Mouse (Mus musculus) ovary, adult 18-20 months (tissue): Measurements from ENCODE around the gene Gm20696.

Experiments
- DNase-seq: peaks from one replicate; pipeline ENCODE4 v3.0.0; 2022; ENCODE audit warnings: low spot score, mixed read lengths

The Gm20696 gene

DNA sequence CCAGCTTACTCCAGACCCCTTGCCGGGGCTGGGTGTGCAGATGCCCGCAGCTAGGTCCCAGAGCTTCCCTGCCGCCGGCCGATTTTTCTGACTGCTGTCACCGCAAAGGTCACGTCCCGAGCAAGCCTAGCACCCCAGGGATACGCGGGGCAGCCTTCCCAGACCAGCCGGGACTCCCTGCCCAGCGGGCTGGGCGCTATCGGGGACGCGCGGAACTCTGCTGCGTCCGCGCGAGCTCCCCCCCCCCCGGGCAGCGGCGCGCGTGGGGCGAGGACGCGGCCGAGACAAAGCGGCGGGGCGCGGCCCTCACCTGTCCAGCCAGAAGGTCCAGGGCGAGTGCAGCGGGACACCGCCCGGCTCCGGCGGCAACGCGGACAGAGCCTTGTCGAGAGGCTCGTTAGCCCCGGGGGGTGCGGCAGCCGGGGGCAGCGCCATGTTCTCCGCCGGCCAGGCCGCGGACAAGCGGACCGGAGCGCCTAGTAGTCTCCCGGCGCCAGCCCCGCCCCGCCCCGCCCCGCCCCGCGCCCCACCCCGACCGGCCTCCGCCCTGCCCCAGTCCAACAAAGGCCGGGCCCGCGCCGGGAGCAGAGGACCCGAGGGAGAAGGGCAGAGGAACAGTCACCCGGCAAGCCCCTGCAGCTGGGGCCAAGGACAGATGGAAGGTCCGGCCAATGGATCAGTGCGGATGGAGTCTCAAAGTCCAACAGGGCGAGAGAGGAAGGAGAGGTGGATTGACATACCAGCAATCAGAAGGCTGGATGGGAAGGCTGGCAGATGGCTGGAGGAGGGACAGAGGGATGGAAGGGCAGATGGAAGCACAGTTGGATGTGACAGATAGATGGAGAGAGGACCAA, at the start of gene Gm20696, which contains the start of gene Eif4e3:
Gene Gm20696, minus strand, starts transcription at position 480 of the 854 bp plus-strand sequence.
Gene Eif4e3, minus strand, starts transcription at position 454 of the 854 bp plus-strand sequence.
- peak; percentile 18 for DNase-seq

DNA sequence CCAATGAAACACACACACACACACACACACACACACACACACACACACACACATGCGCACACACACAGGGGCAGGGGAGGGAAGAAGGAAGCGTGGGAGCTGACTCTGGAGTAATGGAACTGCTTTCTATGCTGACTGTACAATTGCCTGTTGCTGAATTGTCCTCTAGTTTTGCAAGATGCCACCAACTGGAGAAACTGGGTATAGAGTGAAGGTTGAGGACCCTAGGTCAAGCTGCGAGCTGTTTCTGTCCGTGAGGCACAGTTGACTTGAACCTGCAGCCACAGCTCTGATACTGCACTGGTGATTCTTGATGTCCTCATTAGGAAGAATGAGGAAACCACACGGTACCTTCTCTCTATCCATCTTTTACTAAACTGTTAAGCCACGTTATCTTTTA, 49.3 kb upstream of the Gm20696 start:
- no peak for DNase-seq

DNA sequence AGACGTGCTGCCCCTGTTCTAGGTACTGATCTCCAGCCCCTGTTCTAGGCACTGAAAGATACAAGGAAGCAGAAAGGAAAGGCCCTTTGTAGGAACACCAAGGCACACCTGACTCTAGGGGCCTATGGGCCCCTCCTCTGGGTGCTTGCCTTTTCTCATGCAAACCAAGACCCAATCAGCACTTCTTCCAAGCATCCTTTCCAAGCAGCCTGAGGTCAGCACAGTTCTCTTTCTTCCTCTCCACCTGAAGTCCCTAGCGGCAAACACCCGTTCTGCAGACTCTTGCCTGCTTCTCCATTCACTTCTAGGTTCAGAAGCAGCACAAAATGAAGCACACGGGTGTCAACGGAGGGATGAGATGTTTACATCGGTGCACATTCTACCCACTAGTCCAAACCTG, 48.6 kb upstream of the Gm20696 start:
- no peak for DNase-seq

DNA sequence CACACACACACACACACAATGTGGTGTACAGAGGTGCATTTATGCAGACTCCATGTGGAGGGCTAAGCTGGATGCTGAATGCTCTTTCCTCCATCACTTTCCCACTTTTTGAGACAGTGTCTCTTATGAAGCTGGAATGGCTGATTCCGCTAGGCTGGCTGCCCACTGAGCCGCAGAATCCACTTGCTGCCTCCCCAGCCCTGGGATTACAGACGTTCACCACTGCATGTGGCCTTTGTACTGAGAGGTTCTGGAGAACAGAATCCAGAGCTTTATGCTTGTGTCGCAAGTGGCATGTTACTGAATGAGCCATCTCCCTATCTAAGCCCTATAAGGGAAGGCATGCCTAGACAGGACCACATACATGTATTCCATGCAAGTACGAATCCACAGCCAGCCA, 46.7 kb upstream of the Gm20696 start:
- no peak for DNase-seq

DNA sequence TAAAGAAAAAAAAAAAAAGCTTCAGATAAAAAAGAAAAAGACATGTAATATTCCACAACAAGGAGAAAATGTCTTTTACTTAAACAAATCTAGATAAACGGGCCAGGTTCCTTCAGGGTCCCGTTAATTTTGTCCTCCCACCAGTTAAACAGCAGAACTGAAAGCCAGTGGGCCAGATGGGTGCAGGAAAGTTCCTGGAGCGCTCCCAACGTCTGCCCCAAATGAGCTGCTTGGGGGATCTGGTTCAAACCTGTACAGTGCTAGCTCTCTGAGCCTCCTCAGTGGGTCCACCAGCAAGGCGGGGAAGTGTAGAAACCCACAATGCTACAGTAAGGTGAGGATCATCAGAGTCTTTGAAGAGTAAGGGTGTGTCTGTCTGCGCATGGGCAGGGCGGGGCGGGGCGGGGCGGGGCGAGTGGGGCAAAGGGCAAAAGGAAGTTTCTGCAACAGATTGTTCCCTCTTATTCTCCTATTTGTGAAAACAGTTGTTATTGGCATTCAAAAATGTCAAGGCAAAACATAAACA, 45.0 kb upstream of the Gm20696 start:
- no peak for DNase-seq

DNA sequence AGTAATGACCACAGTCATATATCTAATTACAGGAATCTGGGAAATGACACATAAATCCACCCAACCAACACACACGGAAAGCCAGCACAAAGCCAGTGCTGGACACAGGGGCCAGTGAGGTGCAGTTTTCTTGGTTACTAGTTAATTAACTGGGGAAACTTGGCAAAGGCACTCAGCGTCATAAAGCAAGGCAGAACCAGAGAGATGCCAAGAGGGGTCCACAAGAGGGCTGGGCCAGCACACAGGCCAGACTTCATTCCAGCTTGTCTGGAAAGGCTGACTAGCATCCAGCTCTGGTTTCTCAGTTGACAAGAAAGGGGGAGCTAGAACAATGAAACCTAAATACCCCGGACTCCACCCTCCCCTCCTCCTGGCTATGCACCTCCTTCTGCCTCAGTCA, 33.9 kb upstream of the Gm20696 start:
- no peak for DNase-seq

DNA sequence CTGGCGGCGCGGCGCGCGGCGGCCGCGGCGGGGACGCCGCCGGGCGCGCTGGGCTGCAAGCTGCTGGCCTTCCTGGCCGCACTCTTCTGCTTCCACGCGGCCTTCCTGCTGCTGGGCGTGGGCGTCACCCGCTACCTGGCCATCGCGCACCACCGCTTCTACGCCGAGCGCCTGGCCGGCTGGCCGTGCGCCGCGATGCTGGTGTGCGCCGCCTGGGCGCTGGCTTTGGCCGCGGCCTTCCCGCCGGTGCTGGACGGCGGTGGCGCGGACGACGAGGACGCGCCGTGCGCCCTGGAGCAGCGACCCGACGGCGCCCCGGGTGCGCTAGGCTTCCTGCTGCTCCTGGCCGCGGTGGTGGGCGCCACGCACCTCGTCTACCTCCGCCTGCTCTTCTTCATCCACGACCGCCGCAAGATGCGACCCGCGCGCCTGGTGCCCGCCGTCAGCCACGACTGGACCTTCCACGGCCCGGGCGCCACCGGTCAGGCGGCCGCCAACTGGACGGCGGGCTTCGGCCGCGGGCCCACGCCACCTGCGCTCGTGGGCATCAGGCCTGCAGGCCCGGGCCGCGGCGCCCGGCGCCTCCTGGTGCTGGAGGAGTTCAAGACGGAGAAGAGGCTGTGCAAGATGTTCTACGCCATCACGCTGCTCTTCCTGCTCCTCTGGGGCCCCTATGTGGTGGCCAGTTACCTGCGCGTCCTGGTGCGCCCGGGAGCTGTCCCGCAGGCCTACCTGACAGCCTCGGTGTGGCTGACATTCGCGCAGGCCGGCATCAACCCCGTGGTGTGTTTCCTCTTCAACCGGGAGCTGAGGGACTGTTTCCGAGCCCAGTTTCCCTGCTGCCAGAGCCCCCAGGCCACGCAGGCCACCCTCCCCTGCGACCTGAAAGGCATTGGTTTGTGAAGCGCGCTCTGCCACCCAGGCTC, 26.6 kb upstream of the Gm20696 start:
- no peak for DNase-seq

DNA sequence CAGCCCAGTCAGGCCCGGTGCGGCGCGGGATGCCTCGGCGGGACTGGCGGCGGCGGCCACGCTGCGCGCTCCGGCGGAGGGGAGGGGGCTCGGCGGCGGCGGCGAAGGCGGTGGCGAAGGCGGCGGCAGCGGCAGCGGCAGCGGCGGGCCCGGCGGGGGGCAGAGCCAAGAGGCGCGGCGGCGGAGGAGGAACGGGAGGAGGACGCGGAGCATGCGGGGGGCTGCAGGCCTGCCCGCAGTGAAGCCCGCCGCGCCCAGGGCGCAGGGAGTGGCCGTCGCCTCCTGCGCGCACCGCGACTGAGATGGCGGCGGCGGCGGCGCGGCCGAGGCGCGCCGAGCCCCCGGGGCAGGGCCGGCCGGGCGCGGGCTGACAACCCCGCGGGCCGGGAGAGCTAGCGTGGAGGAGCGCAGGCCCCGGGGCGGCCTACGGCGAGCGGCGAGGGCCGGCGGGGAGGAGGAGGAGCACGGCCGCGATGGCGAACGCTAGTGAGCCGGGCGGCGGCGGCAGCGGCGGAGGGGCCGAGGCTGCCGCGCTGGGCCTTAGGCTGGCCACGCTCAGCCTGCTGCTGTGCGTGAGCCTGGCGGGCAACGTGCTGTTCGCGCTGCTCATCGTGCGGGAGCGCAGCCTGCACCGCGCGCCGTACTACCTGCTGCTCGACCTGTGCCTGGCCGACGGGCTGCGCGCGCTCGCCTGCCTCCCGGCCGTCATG, 25.8 kb upstream of the Gm20696 start, which contains the start of gene Gpr27:
Gene Gpr27, plus strand, starts transcription at position 474 of the 710 bp plus-strand sequence.
- no peak for DNase-seq

DNA sequence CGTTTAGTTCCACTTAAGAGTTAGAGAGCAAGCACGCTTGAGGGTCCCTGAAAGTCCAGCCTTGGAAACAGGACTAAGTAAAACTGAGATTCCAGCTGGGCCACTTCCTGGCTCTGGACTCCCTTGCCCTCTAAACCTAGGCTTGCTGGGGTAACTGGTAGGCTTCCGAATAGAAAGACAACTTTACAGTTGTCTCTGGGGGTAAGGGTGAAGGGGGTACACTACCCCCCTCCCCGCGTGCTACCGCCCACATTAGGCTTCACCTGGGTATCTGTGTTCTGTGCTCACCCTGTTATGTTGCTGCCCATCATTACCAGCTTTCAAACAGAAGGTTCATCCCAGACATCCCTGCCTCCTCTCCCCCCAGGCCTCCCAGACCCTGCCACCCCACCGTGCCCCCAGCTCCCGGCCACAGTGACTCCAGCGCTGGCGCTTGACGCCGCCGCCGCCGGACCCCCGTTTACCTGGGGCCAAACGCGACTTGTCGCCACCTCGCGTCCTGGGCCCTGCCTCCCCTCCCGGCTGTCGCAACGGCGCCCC, 25.1 kb upstream of the Gm20696 start:
- DNase-seq: no peak

DNA sequence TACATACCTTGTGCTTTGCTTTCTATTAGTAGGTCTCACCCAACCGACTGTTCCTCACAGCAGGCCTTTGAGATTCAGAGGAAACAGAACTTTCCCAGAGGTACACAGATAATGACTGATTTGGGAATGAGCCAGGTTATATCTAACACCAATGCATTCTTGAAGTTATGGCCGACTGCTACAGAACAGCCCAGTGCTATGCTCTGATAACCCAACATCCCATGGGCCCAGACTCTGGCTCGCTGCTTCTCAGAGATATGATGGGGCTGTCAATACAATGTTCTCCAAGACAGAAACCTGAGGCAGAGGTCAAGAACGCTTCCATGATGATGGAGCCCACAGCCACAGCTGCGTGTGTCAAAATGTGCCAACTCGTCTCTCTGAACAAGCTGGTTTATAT, 21.9 kb upstream of the Gm20696 start:
- DNase-seq: no peak

DNA sequence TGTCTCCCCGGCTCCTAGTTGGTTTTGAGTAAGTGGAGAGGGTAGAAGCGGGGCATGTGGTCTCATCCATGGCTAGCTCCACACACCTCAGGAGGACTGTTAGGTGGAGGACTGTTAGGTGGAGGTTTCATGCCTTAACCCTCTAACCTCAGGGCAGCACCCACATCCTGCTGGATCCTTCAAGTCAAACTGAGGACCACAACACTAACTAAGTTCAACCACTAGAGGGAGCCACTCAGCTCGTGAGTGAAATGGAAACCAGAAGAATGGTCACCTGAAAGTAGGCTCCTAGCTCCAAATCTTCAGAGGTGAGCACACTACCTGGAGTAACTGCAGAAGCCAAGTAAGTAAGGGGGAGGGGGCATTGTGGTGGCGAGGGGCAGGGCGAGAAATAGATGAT, 18.3 kb upstream of the Gm20696 start:
- no peak for DNase-seq

DNA sequence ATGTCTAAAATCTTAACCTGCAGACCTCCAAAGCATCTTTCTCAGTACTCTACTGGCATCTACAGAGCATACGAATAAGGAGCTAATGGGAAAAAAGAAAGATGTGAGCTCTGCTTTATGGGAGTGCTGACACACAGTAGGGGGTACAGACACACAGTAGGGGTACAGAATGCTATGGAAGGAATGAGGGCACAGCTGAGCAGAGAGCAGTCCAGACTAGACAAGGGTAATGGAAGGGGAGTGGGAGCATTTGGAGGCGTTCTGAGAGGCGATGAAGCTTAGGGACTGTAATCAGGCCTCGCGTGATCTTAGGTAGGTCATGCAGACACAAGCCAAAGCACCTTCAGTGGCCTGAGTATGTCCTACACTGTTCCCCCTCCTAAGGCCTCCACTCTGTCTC, 17.4 kb upstream of the Gm20696 start:
- DNase-seq: no peak

DNA sequence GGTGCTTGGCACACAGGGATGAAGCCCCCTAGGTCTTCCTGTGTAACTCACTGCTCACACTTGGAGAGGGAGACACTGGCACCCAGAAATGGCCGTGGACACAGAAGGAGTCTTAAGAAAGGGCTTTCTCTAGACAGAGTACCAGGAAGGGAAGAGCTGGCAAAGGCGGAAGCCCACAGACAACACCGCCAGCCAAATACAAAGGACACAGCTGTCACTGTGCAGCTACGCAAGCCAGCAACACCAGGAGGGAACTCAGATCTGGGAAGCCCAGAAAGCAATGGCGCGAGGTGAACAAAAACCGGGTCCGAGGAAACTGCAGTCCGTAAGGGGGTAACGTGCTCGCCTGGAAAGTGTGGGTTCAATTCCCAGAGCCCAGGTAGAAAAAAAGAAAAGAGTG, 11.5 kb upstream of the Gm20696 start:
- DNase-seq: no peak

DNA sequence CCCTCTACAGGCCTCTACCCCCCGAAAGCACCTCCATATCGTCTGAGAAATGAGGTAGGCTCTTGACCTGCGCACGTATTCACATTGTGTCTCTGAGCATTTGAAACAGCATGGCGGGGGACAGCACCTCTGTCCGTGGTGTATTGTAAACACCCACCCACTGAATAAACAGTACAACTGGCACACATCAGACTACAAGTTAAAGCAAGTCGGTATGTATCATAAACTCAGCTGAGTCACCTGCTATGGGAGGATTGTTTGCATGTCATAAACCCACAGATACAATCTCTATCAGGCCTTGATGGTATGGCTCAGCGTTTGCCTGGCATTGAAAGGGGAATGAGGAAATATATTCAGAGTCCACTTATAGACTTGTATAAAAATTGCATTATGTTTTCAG, 10.7 kb upstream of the Gm20696 start:
- DNase-seq: no peak

DNA sequence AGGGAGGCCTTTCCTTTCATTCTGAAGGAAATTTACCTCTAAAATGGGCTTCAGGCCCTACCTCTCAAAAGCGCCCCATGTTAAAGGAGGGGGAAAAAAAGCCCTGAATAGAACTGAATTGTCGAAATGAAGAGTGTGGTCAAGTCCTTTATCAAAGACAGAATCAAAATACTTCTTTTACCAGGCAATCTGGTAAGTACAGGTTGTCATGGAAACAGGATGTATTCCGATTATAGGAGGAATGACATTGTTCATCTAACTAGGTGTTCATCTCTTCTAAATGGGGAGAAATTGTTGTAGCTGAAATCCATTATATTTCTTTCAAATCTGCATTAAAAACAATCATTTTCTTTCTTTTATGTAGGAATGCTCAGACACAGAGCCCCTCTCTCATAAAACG, 7.9 kb upstream of the Gm20696 start:
- DNase-seq: no peak

DNA sequence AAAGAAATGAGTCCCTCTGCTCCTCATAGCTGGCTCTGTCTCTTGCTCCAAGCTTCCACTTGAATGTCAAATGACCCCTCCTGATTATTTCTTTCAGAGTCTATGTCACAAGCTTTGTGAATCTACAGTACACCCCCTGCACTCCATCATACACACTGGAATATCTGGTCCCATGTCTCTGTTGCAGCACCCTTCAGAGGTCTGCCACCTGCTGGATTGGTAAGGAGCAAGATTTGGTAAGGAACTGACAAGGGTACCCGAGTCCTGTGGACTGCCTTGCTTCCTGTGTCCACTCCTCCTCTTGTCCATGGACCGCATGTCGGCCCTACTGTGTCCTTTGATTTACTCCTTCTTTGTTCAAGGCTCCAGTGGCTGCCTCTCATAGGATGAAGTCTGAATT, 5.2 kb upstream of the Gm20696 start:
- DNase-seq: no peak

DNA sequence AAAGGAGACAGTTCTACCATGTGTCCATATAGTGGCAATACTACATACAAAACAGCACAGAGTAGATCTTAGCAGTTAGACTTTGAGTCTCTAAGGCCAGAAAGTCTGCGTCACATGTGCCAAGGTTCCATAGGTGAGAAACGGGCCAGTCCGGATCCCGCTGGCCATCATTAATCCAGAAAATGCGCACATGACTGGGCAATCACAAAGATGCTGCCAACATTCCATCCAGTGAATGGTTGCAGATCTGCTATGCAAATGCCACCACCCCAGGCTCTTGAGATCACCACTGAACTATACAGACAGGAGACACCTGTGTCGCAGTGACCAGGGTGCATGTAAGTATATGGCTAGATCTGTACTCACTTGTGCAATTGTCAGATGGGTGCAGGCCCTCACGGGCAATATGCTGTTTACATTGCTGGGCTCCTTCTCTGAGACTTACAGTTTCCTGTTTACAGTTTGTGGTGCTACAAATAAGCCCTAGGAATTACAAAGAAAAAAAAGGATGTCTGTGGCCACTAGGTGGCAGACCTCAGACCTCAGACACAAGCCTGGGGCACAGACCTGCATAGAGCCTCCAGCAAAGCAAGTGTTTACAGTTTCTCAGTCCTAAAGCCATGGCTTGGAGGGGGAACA, 4.0 kb upstream of the Gm20696 start:
- no peak for DNase-seq

DNA sequence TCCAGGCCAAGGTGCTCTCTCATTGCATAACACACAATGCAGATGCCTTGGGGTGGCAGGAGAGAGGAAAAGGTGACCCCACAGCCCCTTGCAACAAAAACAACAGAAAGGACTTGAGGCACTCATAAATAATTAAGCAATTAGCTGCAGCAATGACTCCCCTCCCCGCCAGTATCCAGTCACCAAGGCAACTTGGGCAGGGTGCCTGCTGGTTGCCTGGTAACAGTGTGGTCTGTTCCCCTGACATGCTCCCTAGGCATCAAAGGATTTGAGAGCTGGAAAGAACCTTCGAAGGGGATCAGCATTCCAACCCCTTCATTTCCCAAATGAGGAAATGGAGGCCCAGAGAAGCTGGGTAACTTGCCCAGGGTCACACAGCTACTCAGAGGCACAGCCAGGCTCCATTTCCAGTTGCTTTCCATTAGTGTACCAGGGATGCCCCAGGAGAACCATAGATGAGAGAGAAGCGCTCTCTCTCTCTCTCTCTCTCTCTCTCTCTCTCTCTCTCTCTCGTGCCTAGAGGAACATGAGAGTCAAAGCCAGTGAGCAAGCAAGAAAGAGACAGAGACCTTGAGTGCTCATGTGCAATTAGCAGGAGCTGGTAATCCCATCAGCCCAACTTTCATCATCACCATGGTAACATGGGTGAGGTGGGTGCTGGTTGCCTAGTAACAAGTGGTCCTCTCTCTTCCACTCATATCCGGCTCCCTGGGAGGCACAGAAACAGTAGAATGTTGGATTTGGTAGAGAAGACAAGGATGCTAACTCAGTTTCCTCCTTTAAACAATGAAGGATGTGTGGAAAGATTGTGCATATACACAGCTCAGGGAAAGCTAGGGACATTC, 3.1 kb upstream of the Gm20696 start:
- no peak for DNase-seq

DNA sequence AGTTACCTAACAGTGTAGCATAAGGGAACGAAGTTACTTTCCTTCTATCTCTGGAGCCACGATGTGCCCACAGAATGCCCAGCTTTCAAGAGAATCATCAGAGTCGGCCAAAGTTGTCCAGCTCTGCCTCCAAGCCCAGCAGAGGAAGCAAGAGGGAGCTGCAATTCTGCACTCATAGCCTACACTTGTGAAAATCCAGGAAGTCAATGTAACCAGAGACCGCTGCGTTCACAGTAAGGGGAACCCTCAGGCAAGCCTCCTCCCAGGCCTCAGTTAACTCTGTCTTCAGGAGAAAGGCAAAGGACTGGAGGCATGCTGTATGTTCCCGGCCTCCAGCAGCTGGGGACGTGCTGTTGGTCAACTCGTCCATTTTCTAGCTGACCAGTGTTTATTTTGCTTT, 693 bp upstream of the Gm20696 start:
- DNase-seq: no peak
